Mouse (Mus musculus): Measurements from ENCODE around the gene Spindoc.

- no peak for TF ChIP-seq CTCF (IDR thresholded peaks at IDR 0.05; ENCODE audit: extremely low read depth, insufficient read depth, low read length)
- no peak for TF ChIP-seq POLR2A (IDR thresholded peaks at IDR 0.05; ENCODE audit: extremely low read depth, insufficient read depth, low read length)
Observed at GRCm38 (mm10) chr19:7310704-7311103, 72.1 kb downstream of the Spindoc start.
